Mouse (Mus musculus) inflammation-experienced regulatory T-cells, adult 6 months (primary cell): ENCODE data around the gene Rnf144a. TPM values are rescaled to one million over a fixed set of nuclear protein-coding genes. Genes with fewer than 3 reads are reported as not detected.

Experiments used
- ATAC-seq: one replicate; pipeline ENCODE4 v1.8.0; 2017
- polyA plus RNA-seq, 3 experiments: library from polyadenylated mRNA; unstranded; fragments of 100-300 nt; shearing (Covaris generic); gene quantifications; one replicate each; pipeline ENCODE4 v1.2.1; 2017

Rnf144a gene
- polyA plus RNA-seq, 3 experiments from 2014 or later = 1.3 to 4.6 (median 3.6) TPM

GRCm38 (mm10) chr12:26311548-26311947 is 103.5 kb downstream of the Rnf144a start:
- ATAC-seq = peak; percentile 44

DNA sequence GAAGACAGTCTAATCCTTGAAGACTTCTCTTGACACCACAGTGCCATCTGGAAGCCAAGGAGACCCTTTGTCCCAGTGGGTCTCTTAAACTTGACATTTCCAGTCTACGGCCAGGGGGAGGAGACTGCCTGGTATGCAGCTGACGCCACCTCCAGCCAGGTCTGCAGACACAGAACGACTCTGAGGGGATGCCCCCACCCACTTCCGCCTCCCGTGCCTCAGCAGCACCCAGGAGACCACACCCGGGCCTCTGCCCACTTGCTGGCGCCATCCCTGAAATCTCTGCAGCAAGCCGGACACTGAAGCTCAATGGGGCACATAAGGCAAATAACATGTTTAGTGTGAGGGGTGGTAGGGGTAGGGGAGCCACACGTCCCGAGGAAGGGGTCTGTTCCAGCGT is 104.8 kb downstream of the Rnf144a start:
- peak; percentile 75 for ATAC-seq

GRCm38 (mm10) chr12:26302886-26303285 is 112.2 kb downstream of the Rnf144a start:
- peak; percentile 48 for ATAC-seq

GRCm38 (mm10) chr12:26299515-26300090 is 115.5 kb downstream of the Rnf144a start:
- no peak for ATAC-seq

DNA sequence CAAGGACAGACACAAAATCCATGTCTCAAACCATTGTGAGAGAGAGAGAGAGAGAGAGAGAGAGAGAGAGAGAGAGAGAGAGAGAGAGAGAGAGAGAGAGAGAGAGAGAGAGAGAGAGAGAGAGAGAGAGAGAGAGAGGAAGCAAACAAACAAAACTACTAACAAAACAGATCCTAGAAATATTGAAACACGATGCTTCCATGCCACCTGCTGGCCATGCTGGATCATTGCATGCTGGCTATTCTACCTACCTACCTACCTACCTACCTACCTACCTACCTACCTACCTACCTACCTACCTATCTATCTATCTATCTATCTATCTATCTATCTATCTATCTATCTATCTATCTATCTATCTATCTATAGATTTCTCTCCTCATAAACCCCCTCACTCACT is 119.1 kb downstream of the Rnf144a start:
- ATAC-seq = peak; percentile 54

DNA sequence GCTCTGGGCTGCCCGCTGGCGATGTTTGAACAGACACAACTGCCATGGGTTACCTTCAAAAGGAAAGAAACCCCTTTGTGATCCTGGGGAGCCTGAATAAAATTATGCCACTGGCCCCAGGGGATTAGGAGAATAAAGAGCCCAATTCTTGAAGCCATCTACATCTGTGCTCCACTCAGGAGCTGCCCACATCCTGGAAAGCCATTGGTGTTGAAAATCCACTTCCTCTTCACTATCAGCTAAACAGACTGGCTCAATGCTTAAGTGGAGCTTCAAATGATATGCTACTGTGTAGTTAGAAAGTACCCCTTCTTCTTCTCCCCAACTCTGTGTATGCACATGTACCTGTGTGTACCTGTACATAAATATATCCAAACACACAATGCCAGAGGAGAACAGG is 125.9 kb downstream of the Rnf144a start:
- ATAC-seq = no peak

DNA sequence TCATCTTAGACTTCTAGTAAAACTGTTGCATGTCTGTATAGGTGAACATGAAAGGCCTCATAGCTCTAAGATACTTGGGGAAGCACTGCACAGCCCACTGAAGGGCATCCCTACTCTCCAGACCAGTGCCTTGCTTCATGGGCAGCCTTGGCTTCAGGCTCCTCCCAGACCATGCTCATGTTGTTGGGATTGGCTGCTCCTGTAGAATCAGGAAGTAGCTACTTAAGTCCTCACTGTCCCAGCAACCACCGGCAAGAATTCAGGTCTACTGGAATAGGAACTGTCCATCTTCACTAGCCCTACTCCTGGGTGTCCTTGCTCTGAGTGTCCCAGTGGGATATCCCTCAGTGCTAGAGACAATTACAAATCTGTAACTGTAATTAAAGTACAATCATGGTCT is 126.7 kb downstream of the Rnf144a start:
- no peak for ATAC-seq

DNA sequence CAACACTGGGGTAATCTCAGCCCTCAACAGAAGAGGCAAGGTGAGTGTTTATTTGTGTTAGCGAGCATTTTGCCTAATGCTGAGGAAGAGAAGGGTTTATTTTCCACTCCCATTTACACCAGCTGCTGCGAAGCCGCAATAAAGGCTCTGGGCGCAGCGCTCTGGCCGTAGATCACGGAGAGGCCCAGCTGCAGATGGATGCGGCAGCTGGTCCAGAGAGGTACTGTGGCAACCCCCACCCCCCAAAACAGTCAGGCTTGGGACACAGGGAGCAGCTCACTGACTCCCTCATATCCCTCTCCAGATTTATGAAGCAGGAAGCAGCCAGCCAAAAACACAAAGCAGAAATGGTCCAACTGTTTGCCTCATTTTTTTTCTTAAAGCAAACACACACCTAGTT is 129.1 kb downstream of the Rnf144a start:
- no peak for ATAC-seq

DNA sequence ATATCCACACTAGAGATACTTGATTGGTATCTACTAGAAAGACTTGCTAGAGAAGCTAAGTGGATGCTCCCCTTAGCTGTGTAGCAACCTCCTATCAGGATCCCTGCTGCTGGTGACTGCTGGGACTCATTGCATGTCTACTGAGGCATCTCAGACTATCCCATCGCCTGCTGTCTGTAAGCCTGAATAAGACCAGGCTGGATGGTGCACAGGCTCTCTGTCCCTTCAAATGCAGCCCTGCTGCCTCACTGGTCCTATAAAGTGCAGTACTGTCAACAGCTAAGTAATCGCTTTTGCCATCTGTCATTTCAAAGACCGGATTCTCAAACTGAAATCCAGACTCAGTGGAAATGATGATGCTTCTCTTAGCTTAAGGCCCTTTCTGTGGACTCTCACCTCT is 129.6 kb downstream of the Rnf144a start:
- no peak for ATAC-seq

GRCm38 (mm10) chr12:26280719-26281480 is 134.2 kb downstream of the Rnf144a start:
- no peak for ATAC-seq

DNA sequence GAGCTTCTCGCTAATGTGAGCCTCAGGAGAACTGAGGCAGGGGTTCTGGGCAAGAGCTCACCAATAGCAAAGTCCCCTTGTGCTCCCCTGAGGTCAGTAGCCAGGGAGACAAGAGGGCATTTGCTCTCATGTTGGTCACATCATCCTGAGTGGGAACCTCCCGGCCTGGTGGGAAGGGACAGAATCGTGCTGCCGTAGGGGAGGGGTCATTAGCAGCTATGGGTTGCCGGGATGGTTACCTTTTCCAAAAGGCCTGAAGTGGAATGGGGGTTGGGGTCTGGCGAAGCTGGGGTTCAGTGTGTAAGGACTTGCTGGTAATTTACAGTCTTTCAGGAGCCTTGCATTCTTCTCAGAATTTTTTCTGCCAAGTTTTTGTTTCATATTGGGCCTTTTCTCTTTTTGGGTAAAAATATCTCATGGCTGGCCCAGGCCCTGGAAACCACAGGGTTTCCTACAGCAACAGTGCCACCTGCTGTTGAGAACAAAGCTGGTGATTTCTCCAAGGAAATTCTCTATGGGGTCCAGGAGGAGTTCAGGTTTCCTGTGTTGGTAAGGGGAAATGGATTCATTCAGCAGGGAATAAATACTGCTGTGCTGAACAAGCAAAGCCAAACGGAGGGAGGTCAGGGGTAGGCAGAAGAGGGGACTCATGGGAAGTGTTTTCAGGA is 137.9 kb downstream of the Rnf144a start:
- ATAC-seq = no peak

- no peak for ATAC-seq
Observed at GRCm38 (mm10) chr12:26276556-26276955, 138.5 kb downstream of the Rnf144a start.

Other genes starting within 250 kb of the Rnf144a start
- gene Rsad2, start 41.2 kb upstream of the Rnf144a start, polyA plus RNA-seq = 1 to 10 TPM; 2.8 to 4.0 (median 3.0) TPM
- gene Cmpk2, start 54.0 kb upstream of the Rnf144a start, polyA plus RNA-seq = 10 to 100 TPM in 1 of 3 experiments, 1 to 10 TPM in 2; 4.2 to 13.0 (median 4.4) TPM